Mouse (Mus musculus) G1E-ER4 (cell line): ENCODE data around the gene Zcchc7. TPM values are rescaled to one million over a fixed set of nuclear protein-coding genes. Genes with fewer than 3 reads are reported as not detected.

ENCODE experiments used
- GATA1 ChIP-seq: IDR thresholded peaks from one replicate; pipeline ENCODE4 v1.8.0; 2012; ENCODE audit warnings: low read length, inconsistent platforms
- polyA plus RNA-seq: library from polyadenylated mRNA; stranded (reverse); fragments of >175 nt; gene quantifications from 2 replicates; pipeline ENCODE4 v1.2.3, GENCODE M21; 2012

Gene Zcchc7
- polyA plus RNA-seq, 1 experiment, result 31.2 TPM

GRCm38 (mm10) chr4:44717676-44718075, 38.0 kb upstream of the Zcchc7 start:
- no peak for TF ChIP-seq GATA1

GRCm38 (mm10) chr4:44720046-44720445, 35.6 kb upstream of the Zcchc7 start:
- no peak for TF ChIP-seq GATA1

GRCm38 (mm10) chr4:44721237-44721636, 34.4 kb upstream of the Zcchc7 start:
- TF ChIP-seq GATA1, result no peak

GRCm38 (mm10) chr4:44740471-44740870, 15.2 kb upstream of the Zcchc7 start:
- no peak for TF ChIP-seq GATA1

GRCm38 (mm10) chr4:44756134-44756951, 666 bp downstream of the Zcchc7 start:
- no peak for TF ChIP-seq GATA1

GRCm38 (mm10) chr4:44774890-44775289, 19.2 kb downstream of the Zcchc7 start:
- no peak for TF ChIP-seq GATA1

GRCm38 (mm10) chr4:44776651-44777050, 21.0 kb downstream of the Zcchc7 start:
- TF ChIP-seq GATA1, result no peak

GRCm38 (mm10) chr4:44777101-44777500, 21.4 kb downstream of the Zcchc7 start:
- no peak for TF ChIP-seq GATA1

GRCm38 (mm10) chr4:44777711-44778110, 22.0 kb downstream of the Zcchc7 start:
- no peak for TF ChIP-seq GATA1

GRCm38 (mm10) chr4:44778316-44778715, 22.6 kb downstream of the Zcchc7 start:
- TF ChIP-seq GATA1, result no peak

GRCm38 (mm10) chr4:44780462-44781157, 24.9 kb downstream of the Zcchc7 start:
- TF ChIP-seq GATA1, result no peak

- TF ChIP-seq GATA1, result no peak
Measured at GRCm38 (mm10) chr4:44781494-44781893, 25.8 kb downstream of the Zcchc7 start.

GRCm38 (mm10) chr4:44783566-44784292, 28.1 kb downstream of the Zcchc7 start:
- TF ChIP-seq GATA1, result no peak

GRCm38 (mm10) chr4:44812855-44813254, 57.2 kb downstream of the Zcchc7 start:
- peak; percentile 69 for TF ChIP-seq GATA1

- TF ChIP-seq GATA1, result peak; percentile 86
Measured at GRCm38 (mm10) chr4:44813770-44814169, 58.1 kb downstream of the Zcchc7 start.

- TF ChIP-seq GATA1, result no peak
Measured at GRCm38 (mm10) chr4:44816584-44816983, 60.9 kb downstream of the Zcchc7 start.
